Mouse (Mus musculus) CH12.LX (cell line): ENCODE measurements around the gene Ica1.

Experiments
- CTCF ChIP-seq, 2 experiments: IDR thresholded peaks in 1 of 2; conservative IDR thresholded peaks in 1 of 2; 2 replicates each; pipeline ENCODE4 v1.5.1; 2011 to 2012; ENCODE audit warnings: low read depth in 2 of 2, low read length in 2 of 2, improper control_type of control experiment in 1 of 2, inconsistent platforms in 1 of 2, mild to moderate bottlenecking in 1 of 2, moderate library complexity in 1 of 2
- IRF4 ChIP-seq: IDR thresholded peaks from 2 replicates; pipeline ENCODE4 v1.6.1; 2014; ENCODE audit warnings: low read depth, mild to moderate bottlenecking, inconsistent platforms, low read length, improper control_type of control experiment
- JUN ChIP-seq: IDR thresholded peaks from 2 replicates; pipeline ENCODE4 v1.6.1; 2011; ENCODE audit warnings: low read depth, mild to moderate bottlenecking, low read length, improper control_type of control experiment, moderate library complexity; ENCODE audit not compliant: insufficient read depth
- MEF2A ChIP-seq: IDR thresholded peaks from 2 replicates; pipeline ENCODE4 v1.6.1; 2014; ENCODE audit warnings: low read depth, mild to moderate bottlenecking, inconsistent platforms, low read length, improper control_type of control experiment, borderline replicate concordance
- MXI1 ChIP-seq: IDR thresholded peaks from 2 replicates; pipeline ENCODE4 v1.6.1; 2011; ENCODE audit warnings: mild to moderate bottlenecking, low read depth, low read length, improper control_type of control experiment
- POLR2A ChIP-seq: IDR thresholded peaks from 2 replicates; pipeline ENCODE4 v1.6.1; 2011; ENCODE audit warnings: low read depth, mild to moderate bottlenecking, improper control_type of control experiment, low read length
- ZNF384 ChIP-seq: IDR thresholded peaks from 2 replicates; pipeline ENCODE4 v1.6.1; 2012; ENCODE audit warnings: low read depth, low read length, improper control_type of control experiment, inconsistent platforms

DNA sequence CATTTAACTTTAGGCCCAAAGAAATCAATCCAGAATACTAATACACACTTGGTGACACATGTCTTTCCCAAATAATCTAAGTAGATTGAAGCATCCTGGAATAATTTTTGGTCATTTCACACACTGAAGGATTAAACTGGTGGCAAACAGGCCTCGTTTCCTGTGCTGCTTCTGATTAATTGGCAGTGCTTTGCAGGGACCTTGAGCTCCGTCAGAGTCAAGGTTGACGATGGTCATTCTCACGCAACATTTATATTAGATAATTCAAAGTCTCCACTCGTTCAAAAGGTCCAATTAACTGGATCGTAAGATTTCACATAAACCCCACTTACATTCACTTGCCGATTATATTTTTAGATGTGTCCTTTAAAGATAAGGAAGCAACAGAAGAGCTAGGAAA lies 33.4 kb downstream of the Ica1 start:
- TF ChIP-seq CTCF (conservative IDR thresholded peaks at IDR 0.05 in 1 of 2, IDR thresholded peaks at IDR 0.05 in 1 of 2; ENCODE audit: low read depth in 2 of 2, low read length in 2 of 2) (no peak), POLR2A (no peak), MXI1 (no peak), IRF4 (no peak), MEF2A (no peak), ZNF384 (no peak), JUN (no peak)
